Mouse (Mus musculus): ENCODE measurements around the gene Tlx1. TPM values are rescaled to one million over a fixed set of nuclear protein-coding genes. Genes with fewer than 3 reads are reported as not detected.

Tlx1 gene
- polyA plus RNA-seq, 1 experiment: not detected

DNA sequence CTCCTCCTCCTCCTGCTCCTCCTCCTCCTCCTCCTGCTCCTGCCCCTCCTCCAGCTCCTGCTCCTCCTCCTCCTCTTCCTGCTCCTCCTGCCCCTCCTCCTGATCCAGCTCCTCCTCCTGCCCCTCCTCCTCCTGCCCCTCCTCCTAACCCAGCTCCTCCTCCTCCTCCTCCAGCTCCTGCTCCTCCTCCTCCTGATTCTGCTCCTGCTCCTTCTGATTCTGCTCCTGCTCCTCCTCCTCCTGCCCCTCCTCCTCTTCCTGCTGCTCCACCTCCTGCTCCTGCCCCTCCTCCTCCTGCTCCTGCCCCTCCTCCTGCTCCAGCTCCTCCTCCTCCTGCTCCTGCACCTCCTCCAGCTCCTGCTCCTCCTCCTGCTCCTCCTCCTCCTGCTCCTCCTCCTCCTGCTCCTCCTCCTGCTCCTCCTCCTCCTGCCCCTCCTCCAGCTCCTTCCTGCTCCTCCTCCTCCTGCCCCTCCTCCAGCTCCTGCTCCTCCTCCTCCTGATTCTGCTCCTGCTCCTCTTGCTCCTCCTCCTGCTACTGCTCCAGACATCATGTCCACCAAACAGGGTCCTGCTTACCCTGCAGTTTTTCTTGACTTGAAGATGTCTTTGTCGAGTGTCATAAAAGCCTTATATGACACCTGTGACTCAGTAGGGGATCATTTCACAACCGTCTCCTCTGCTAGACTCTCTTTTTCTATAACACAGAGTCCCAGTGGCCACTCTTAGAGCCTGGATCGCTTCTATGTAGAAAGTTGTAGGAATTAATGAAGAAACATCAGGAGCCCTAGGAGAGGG, 55.0 kb downstream of the Tlx1 start:
- no peak for TF ChIP-seq POLR2A (IDR thresholded peaks at IDR 0.05; ENCODE audit: insufficient read depth, low read depth, low read length)
- TF ChIP-seq CTCF (IDR thresholded peaks at IDR 0.05; ENCODE audit: insufficient read depth, low read depth, low read length): no peak
- H3K4me3 ChIP-seq (ENCODE audit: insufficient read depth, low read depth, low read length): no peak overlapping the region
- H3K4me1 ChIP-seq (ENCODE audit: control insufficient read depth, insufficient read depth, low read length): peaks cover 7% of the 10 kb centered on the region; the same call in 1 of the 2 replicates
- H3K27ac ChIP-seq (ENCODE audit: insufficient read depth, low read depth, low read length): no peak overlapping the region
- 72% methylated on average over 3 of the region's 3 CpGs for WGBS

Other genes with a start within 250 kb of the Tlx1 start
- not detected in 2 replicates for gene Slf2, start 219.5 kb upstream of the Tlx1 start, polyA plus RNA-seq (2012; ENCODE audit: insufficient read depth, insufficient read length, low replicate concordance, missing spikeins)
- gene Sema4g, start 161.6 kb upstream of the Tlx1 start, polyA plus RNA-seq (2012; ENCODE audit: insufficient read depth, insufficient read length, low replicate concordance, missing spikeins): 101 TPM in 1 of 2 replicates, not detected in the other
- gene Twnk, start 145.0 kb upstream of the Tlx1 start, polyA plus RNA-seq (2012; ENCODE audit: insufficient read depth, insufficient read length, low replicate concordance, missing spikeins): not detected in 2 replicates
- not detected in 2 replicates for gene Mrpl43, start 144.2 kb upstream of the Tlx1 start, polyA plus RNA-seq (2012; ENCODE audit: insufficient read depth, insufficient read length, low replicate concordance, missing spikeins)
- not detected in 2 replicates for gene Lzts2, start 136.3 kb upstream of the Tlx1 start, polyA plus RNA-seq (2012; ENCODE audit: insufficient read depth, insufficient read length, low replicate concordance, missing spikeins)
- not detected in 2 replicates for gene Pdzd7, start 105.0 kb upstream of the Tlx1 start, polyA plus RNA-seq (2012; ENCODE audit: insufficient read depth, insufficient read length, low replicate concordance, missing spikeins)
- gene Sfxn3, start 103.2 kb upstream of the Tlx1 start, polyA plus RNA-seq (2012; ENCODE audit: insufficient read depth, insufficient read length, low replicate concordance, missing spikeins): not detected in 2 replicates
- gene Kazald1, start 75.4 kb upstream of the Tlx1 start, polyA plus RNA-seq (2012; ENCODE audit: insufficient read depth, insufficient read length, low replicate concordance, missing spikeins): not detected in 2 replicates
- gene Lbx1, start 85.1 kb downstream of the Tlx1 start, polyA plus RNA-seq (2012; ENCODE audit: insufficient read depth, insufficient read length, low replicate concordance, missing spikeins): not detected in 2 replicates
- gene Btrc, start 213.1 kb downstream of the Tlx1 start, polyA plus RNA-seq (2012; ENCODE audit: insufficient read depth, insufficient read length, low replicate concordance, missing spikeins): not detected in 2 replicates